Mouse (Mus musculus) limb, embryonic 12.5 days (tissue): Measurements from ENCODE around the gene Upk2. TPM values are rescaled to one million over a fixed set of nuclear protein-coding genes. Genes with fewer than 3 reads are reported as not detected.
"Not testable (repeated sequence)": the region's sequence is repeated elsewhere in the genome, so short reads cannot be mapped to it uniquely, and the experiment has no call there.

ENCODE experiments used
- ATAC-seq: fragments of 200-750 bp; cut with Nextera tagmentation; 2 replicates; pipeline ENCODE4 v1.8.0; 2017; ENCODE audit warnings: low read depth, moderate TSS enrichment; ENCODE audit not compliant: insufficient number of reproducible peaks, insufficient read depth, low FRiP score, low TSS enrichment
- H3K27ac ChIP-seq: fragments of 300-500 bp; sonication (generic); 2 replicates; pipeline ENCODE4 v1.5.1; 2016; ENCODE audit warnings: mild to moderate bottlenecking, moderate library complexity
- H3K27me3 ChIP-seq: fragments of 300-500 bp; sonication (generic); 2 replicates; pipeline ENCODE4 v1.6.1; 2016; ENCODE audit warnings: mild to moderate bottlenecking, moderate library complexity
- H3K36me3 ChIP-seq: fragments of 300-500 bp; sonication (generic); 2 replicates; pipeline ENCODE4 v1.6.1; 2016; ENCODE audit warnings: mild to moderate bottlenecking, moderate library complexity
- H3K4me1 ChIP-seq: fragments of 300-500 bp; sonication (generic); replicated peaks from 2 replicates; pipeline ENCODE4 v1.6.1; 2016
- H3K4me2 ChIP-seq: fragments of 300-500 bp; sonication (generic); 2 replicates; pipeline ENCODE4 v1.6.1; 2016; ENCODE audit warnings: mild to moderate bottlenecking, moderate library complexity
- H3K4me3 ChIP-seq: fragments of 300-500 bp; sonication (generic); replicated peaks from 2 replicates; pipeline ENCODE4 v1.5.1; 2016; ENCODE audit warnings: mild to moderate bottlenecking
- H3K9ac ChIP-seq: fragments of 300-500 bp; sonication (generic); replicated peaks from 2 replicates; pipeline ENCODE4 v1.6.1; 2016; ENCODE audit warnings: mild to moderate bottlenecking, moderate library complexity
- H3K9me3 ChIP-seq: fragments of 300-500 bp; sonication (generic); 2 replicates; pipeline ENCODE4 v1.6.1; 2016; ENCODE audit warnings: mild to moderate bottlenecking, moderate library complexity
- whole genome bisulfite sequencing: fragments of 180-500 bp; shearing (Covaris S2); methylation state at CpG from one replicate; pipeline ENCODE4 v1.1.7; 2016; 5-methylcytosine and 5-hydroxymethylcytosine counted together
- polyA plus RNA-seq: library from polyadenylated mRNA; unstranded; fragments of >200 nt; fragmentation: Nextera tagmentation; extraction: Ambion mirVana; gene quantifications from 2 replicates; pipeline ENCODE4 v1.2.1, GENCODE M21; 2016

Gene Upk2
- polyA plus RNA-seq, 1 experiment from 2014 or later = 0.31 TPM

- Histone ChIP-seq H3K4me1 (peaks cover 6% of the 10 kb centered on the region), H3K9me3 (peaks cover 4% of the 10 kb centered on the region; the same call in 1 of the 2 replicates), H3K27me3 (no peaks in the 10 kb centered on the region), H3K36me3 (peaks cover 21% of the 10 kb centered on the region), H3K9ac (peak within 1 kb of the TSS; percentile 84), H3K4me3 (peak within 1 kb of the TSS; percentile 81), H3K4me2 (peak within 1 kb of the TSS; percentile 83), H3K27ac (peak within 1 kb of the TSS; percentile 80)
- WGBS = 80% methylated on average over 14 of the region's 14 CpGs
- ATAC-seq = no peak
Measured at GRCm38 (mm10) chr9:44418519-44419385, 36.0 kb downstream of the Upk2 start, which contains the start of gene Ccdc84. Ccdc84 (minus strand) TSS chr9:44418569.

- peaks cover 6% of the 10 kb centered on the region for H3K4me1 ChIP-seq
- peaks cover 30% of the 10 kb centered on the region for H3K36me3 ChIP-seq
- peak; percentile 84 for ATAC-seq
- peaks cover 4% of the 10 kb centered on the region; the same call in 1 of the 2 replicates for H3K9me3 ChIP-seq
- peak overlapping the region; percentile 81 for H3K4me3 ChIP-seq
- under 1% methylated on average over 38 of the region's 38 CpGs for WGBS
- H3K27ac ChIP-seq = peak overlapping the region; percentile 80
- H3K9ac ChIP-seq = peak overlapping the region; percentile 84
- H3K27me3 ChIP-seq = no peaks in the 10 kb centered on the region
- H3K4me2 ChIP-seq = peak overlapping the region; percentile 83
Measured at GRCm38 (mm10) chr9:44417892-44418363, 36.8 kb downstream of the Upk2 start.

DNA sequence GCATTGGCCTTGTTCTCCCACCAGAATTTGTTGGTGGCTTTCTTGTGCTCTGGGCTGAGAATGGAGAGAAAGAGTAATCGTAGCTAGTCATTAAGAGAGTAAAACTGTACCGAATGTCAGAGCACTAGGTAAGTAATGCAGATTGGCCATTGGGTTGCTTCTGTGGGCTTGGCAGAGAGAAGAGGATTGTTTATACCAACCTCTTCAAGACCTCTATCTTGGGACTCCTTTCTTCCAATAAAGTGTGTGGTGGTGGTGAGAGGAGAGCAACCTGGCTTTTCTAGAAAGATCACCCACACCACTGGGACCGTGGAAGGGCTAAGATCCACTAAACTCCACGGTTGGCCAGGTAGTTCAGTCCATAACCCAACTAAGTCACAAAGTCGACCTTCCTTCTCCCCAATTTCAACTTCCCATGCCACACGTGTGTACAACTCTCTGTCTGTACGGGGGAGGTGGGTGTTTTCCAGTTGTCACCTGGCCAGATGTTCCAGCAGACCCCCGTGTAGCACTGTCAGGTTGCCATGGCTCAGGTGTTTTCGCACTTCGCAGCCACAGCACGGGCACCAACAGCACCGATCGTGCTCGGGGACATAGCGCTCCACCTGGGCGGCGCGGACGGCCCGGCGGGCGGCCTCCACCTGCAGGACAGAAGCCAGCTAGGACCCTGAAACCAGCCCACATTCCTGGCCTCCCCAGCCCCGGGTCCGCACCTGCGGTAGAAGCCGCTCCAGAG is 37.5 kb downstream of the Upk2 start:
- H3K27ac ChIP-seq = peak overlapping the region; percentile 80
- 6% methylated on average over 26 of the region's 26 CpGs for WGBS
- peak; percentile 77; the same call in 1 of the 2 replicates for ATAC-seq
- H3K4me1 ChIP-seq = peaks cover 6% of the 10 kb centered on the region
- H3K9me3 ChIP-seq = peaks cover 4% of the 10 kb centered on the region; the same call in 1 of the 2 replicates
- H3K36me3 ChIP-seq = peaks cover 36% of the 10 kb centered on the region
- peak overlapping the region; percentile 81 for H3K4me3 ChIP-seq
- no peaks in the 10 kb centered on the region for H3K27me3 ChIP-seq
- H3K4me2 ChIP-seq = peak overlapping the region; percentile 83
- H3K9ac ChIP-seq = peak overlapping the region; percentile 84

DNA sequence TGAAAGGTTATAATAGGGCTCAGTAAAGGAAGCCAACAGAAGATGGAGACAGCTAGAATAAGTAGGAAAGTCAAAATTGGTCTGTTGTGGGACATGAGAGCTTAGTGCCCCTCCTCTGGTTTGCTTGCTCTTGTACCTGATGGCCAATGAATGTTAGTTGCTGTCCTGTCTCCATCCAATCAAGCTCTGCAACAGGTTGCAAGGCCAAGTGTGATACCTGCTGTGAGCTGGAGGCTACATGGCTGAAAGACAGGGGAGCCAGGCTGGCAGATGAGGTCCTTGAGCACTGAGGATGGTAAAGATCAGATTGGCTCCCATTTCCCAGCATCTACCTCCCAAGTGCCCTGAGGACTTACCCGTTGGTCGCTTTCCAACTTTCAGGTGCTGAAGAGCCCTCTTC is 42.0 kb downstream of the Upk2 start:
- Histone ChIP-seq H3K27me3 (no peaks in the 10 kb centered on the region), H3K9ac (no peak overlapping the region), H3K4me2 (no peak overlapping the region), H3K9me3 (no peaks in the 10 kb centered on the region), H3K36me3 (peaks cover 73% of the 10 kb centered on the region), H3K4me1 (peaks cover 12% of the 10 kb centered on the region), H3K4me3 (no peak overlapping the region), H3K27ac (no peak overlapping the region)
- WGBS = 89% methylated on average over 2 of the region's 2 CpGs
- ATAC-seq = no peak

- ATAC-seq = no peak
- H3K4me3 ChIP-seq = no peak overlapping the region
- no peak overlapping the region for H3K27ac ChIP-seq
- H3K9ac ChIP-seq = no peak overlapping the region
- WGBS = 79% methylated on average over 4 of the region's 4 CpGs
- no peaks in the 10 kb centered on the region for H3K9me3 ChIP-seq
- no peak overlapping the region for H3K4me2 ChIP-seq
- H3K4me1 ChIP-seq = peaks cover 10% of the 10 kb centered on the region
- peaks cover 73% of the 10 kb centered on the region for H3K36me3 ChIP-seq
- H3K27me3 ChIP-seq = no peaks in the 10 kb centered on the region
Measured at GRCm38 (mm10) chr9:44412306-44412705, 42.5 kb downstream of the Upk2 start.

DNA sequence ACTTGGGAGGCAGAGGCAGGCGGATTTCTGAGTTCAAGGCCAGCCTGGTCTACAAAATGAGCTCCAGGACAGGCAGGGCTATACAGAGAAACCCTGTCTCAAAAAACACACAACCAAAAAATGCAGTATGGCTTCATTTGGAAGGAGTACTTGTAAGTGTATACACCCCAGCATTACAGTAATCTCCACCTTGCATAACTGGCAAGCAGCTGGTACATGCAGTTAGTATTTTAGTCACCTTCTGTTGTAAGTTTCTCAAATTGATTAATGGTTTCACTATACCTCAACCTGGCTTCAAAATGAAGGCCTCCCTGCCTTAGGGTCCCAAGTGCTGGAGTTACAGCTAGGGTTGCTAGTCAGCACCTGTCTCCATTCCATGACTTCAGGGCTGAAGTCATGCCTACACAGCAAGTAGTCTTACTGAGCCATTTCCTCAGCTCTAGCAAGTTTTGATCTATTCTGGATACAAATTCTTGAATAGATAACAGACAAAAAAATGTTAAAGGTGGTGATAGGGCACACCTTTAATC is 43.1 kb downstream of the Upk2 start:
- Histone ChIP-seq H3K9me3 (no peaks in the 10 kb centered on the region), H3K36me3 (peaks cover 73% of the 10 kb centered on the region), H3K27me3 (no peaks in the 10 kb centered on the region), H3K27ac (no peak overlapping the region), H3K4me1 (peaks cover 6% of the 10 kb centered on the region; the same call in 1 of the 2 replicates), H3K4me3 (no peak overlapping the region), H3K4me2 (no peak overlapping the region), H3K9ac (no peak overlapping the region)
- WGBS = 80% methylated on average over 1 of the region's 1 CpGs
- ATAC-seq = no peak

DNA sequence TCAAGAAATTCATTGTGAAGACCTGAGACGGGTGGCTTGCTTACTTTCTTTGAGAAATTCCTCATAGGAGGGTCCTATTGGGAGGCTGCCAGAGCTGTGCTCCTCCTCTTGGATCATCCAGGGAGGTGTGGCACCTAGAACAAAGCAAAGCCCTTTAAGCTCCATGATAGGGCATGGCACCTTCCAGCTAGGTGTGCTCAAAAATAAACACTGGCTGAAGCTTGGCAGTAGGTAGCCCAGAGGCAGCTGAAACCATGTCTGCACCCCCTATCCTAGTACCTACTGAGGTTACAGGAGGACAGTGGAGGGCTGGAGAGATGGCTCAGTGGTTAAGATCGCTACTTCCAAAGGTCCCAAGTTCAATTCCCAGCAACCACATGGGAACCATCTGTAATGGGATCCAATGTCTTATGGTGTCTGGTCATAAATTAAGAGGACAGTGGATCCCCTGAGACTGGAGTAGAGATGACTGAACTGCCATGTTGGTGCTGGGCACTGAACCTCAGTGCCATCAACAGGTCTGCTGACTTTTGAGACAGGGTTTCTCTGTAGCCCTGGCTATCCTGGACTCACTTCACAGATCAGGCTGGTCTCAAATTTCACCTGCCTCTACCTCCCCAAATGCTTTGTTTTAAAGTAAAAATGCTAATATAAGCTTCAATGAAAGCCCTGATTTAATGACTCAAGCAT is 44.0 kb downstream of the Upk2 start:
- H3K27me3 ChIP-seq = no peaks in the 10 kb centered on the region
- no peak overlapping the region for H3K4me3 ChIP-seq
- ATAC-seq = no peak
- 87% methylated on average over 2 of the region's 2 CpGs for WGBS
- H3K9ac ChIP-seq = no peak overlapping the region
- H3K27ac ChIP-seq = no peak overlapping the region
- no peak overlapping the region for H3K4me2 ChIP-seq
- peaks cover 9% of the 10 kb centered on the region; the same call in 1 of the 2 replicates for H3K4me1 ChIP-seq
- peaks cover 67% of the 10 kb centered on the region for H3K36me3 ChIP-seq
- no peaks in the 10 kb centered on the region for H3K9me3 ChIP-seq

DNA sequence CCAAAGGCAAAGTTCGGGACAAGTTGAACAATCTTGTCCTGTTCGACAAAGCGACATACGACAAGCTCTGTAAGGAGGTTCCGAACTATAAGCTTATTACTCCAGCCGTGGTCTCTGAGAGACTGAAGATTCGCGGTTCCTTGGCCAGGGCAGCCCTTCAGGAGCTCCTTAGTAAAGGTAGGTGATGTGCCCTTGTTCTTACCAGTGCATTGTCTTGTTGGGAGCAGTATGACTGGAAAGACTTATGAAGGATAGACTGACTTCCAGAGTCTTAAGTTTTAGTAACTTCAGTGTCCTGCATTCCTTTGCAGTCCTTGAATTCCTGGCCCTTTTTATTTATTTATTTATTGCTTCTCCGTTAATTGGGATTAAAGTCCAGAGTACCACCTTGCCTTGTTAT is 46.1 kb downstream of the Upk2 start:
- 79% methylated on average over 9 of the region's 9 CpGs for whole genome bisulfite sequencing
- H3K4me3 ChIP-seq = peak overlapping the region; percentile 84
- not testable (repeated sequence) for H3K27ac ChIP-seq, H3K9me3 ChIP-seq, H3K9ac ChIP-seq, ATAC-seq, H3K4me1 ChIP-seq, H3K27me3 ChIP-seq
- peaks cover 71% of the 10 kb centered on the region for H3K36me3 ChIP-seq
- H3K4me2 ChIP-seq = peak overlapping the region; percentile 80

DNA sequence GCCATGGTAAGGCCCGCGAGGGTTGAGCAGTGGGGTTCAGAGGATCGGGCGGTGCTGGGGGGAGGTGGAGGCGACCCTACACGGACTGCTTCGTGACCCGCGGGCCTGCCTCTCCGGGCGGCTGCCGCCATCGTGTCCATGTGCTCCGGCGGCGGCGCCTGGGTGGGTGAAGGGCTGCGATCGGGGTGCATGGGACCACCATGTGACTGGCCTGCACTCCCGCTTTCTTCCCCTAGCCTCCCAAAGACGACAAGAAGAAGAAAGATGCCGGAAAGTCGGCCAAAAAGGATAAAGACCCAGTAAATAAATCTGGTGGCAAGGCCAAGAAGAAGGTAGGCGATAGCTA is 47.1 kb downstream of the Upk2 start:
- Histone ChIP-seq H3K4me1 (peaks cover 9% of the 10 kb centered on the region), H3K27me3 (no peaks in the 10 kb centered on the region), H3K9me3 (no peaks in the 10 kb centered on the region), H3K36me3 (peaks cover 71% of the 10 kb centered on the region), H3K4me3 (peak overlapping the region; percentile 84), H3K9ac (peak overlapping the region; percentile 86), H3K4me2 (peak overlapping the region; percentile 80), H3K27ac (peak overlapping the region; percentile 95)
- under 1% methylated on average over 24 of the region's 24 CpGs for WGBS
- ATAC-seq = no peak; the same call in 1 of the 2 replicates

- ATAC-seq = peak; percentile 95
- Histone ChIP-seq H3K36me3 (peaks cover 71% of the 10 kb centered on the region), H3K4me2 (peak within 1 kb of the TSS; percentile 80), H3K9me3 (no peaks in the 10 kb centered on the region), H3K4me1 (peaks cover 9% of the 10 kb centered on the region), H3K27ac (peak within 1 kb of the TSS; percentile 95), H3K27me3 (no peaks in the 10 kb centered on the region), H3K4me3 (peak within 1 kb of the TSS; percentile 84), H3K9ac (peak within 1 kb of the TSS; percentile 86)
- WGBS = under 1% methylated on average over 51 of the region's 51 CpGs
Measured at GRCm38 (mm10) chr9:44406906-44407751, 47.6 kb downstream of the Upk2 start, which contains the start of the genes Rps25 and Trappc4. Rps25 (plus strand) TSS chr9:44407139. Trappc4 (minus strand) TSS chr9:44407600.
